In genomic region chr16:21553506-21553905, GRCm38 (mm10) we compare ENCODE assay signal across 19 mouse cellular contexts.
"Had no signal": no experiment of that assay in that cellular context is flagged by ENCODE, and none has a peak within 500 bp of the region (broad histone marks: within the 10 kb centered on the region; RNA-seq: fewer than 3 reads in every experiment).

No protein-coding gene starts in this region.

- H3K27me3 ChIP-seq: midbrain, embryonic 12.5 days; midbrain, embryonic 15.5 days; neural tube, embryonic 13.5 days; stomach, embryonic 15.5 days had no signal

- DNase-seq: layer of hippocampus, postnatal 36 days; lung, adult 18-20 months; lung, postnatal 14 days; lung, postnatal 4 days; retina, postnatal 1 day; right cerebral cortex, postnatal 25 days; spleen, adult 18-20 months; thymus, adult 2 months; thymus, postnatal 14 days; thymus, postnatal 4 days had no signal

- ATAC-seq: intestine, postnatal 0 days; midbrain, embryonic 15.5 days had no signal

- H3K4me1 ChIP-seq: midbrain, embryonic 15.5 days; stomach, embryonic 15.5 days had no signal

- H3K9ac ChIP-seq: liver, embryonic 14.5 days; midbrain, embryonic 12.5 days; midbrain, embryonic 15.5 days; neural tube, embryonic 13.5 days; stomach, embryonic 15.5 days had no signal

- H3K36me3 ChIP-seq: midbrain, embryonic 15.5 days; stomach, embryonic 15.5 days had no signal

- H3K4me3 ChIP-seq: left cerebral cortex, adult 2 months; midbrain, embryonic 12.5 days; midbrain, embryonic 15.5 days; myocyte; neural tube, embryonic 13.5 days; stomach, embryonic 15.5 days had no signal

- H3K27ac ChIP-seq: left cerebral cortex, adult 2 months; liver, embryonic 14.5 days; midbrain, embryonic 12.5 days; midbrain, embryonic 15.5 days; neural tube, embryonic 13.5 days; stomach, embryonic 15.5 days had no signal

- H3K9me3 ChIP-seq: midbrain, embryonic 15.5 days; stomach, embryonic 15.5 days had no signal

- H3K4me2 ChIP-seq: liver, embryonic 11.5 days; midbrain, embryonic 12.5 days; midbrain, embryonic 15.5 days; neural tube, embryonic 13.5 days; stomach, embryonic 15.5 days had no signal
